Mouse (Mus musculus) heart, embryonic 10.5 days (tissue): ENCODE measurements around the gene Gucy2e. TPM values are rescaled to one million over a fixed set of nuclear protein-coding genes. Genes with fewer than 3 reads are reported as not detected.
A peak's percentile ranks its signal among the peaks of the same experiment; 100 is the strongest.

Experiments used
- DNase-seq: peaks from one replicate; pipeline ENCODE4 v3.0.0-alpha.2; 2017; ENCODE audit warnings: low spot score
- H3K27ac ChIP-seq: fragments of 300-500 bp; sonication (generic); 2 replicates; pipeline ENCODE4 v1.5.1; 2016; ENCODE audit warnings: mild to moderate bottlenecking
- H3K27me3 ChIP-seq: fragments of 300-500 bp; sonication (generic); 2 replicates; pipeline ENCODE4 v1.6.1; 2016; ENCODE audit warnings: mild to moderate bottlenecking; ENCODE audit not compliant: poor library complexity, insufficient read depth, severe bottlenecking
- H3K36me3 ChIP-seq: fragments of 300-500 bp; sonication (generic); 2 replicates; pipeline ENCODE4 v1.6.1; 2016; ENCODE audit warnings: mild to moderate bottlenecking, moderate library complexity
- H3K4me1 ChIP-seq: fragments of 300-500 bp; sonication (generic); 2 replicates; pipeline ENCODE4 v1.6.1; 2016; ENCODE audit warnings: mild to moderate bottlenecking
- H3K4me3 ChIP-seq: fragments of 300-500 bp; sonication (generic); 2 replicates; pipeline ENCODE4 v1.5.1; 2016; ENCODE audit warnings: mild to moderate bottlenecking, moderate library complexity
- H3K9me3 ChIP-seq: fragments of 300-500 bp; sonication (generic); 2 replicates; pipeline ENCODE4 v1.6.1; 2016; ENCODE audit warnings: mild to moderate bottlenecking, moderate library complexity
- WGBS: fragments of 180-500 bp; shearing (Covaris S2); methylation state at CpG from one replicate; pipeline ENCODE4 v1.1.7; 2016; 5-methylcytosine and 5-hydroxymethylcytosine counted together
- polyA plus RNA-seq: library from polyadenylated mRNA; unstranded; fragments of >200 nt; fragmentation: Nextera tagmentation; extraction: Ambion mirVana; gene quantifications from 2 replicates; pipeline ENCODE4 v1.2.1, GENCODE M21; 2016

The Gucy2e gene
- polyA plus RNA-seq, 1 experiment from 2014 or later = 0.24 TPM

DNA sequence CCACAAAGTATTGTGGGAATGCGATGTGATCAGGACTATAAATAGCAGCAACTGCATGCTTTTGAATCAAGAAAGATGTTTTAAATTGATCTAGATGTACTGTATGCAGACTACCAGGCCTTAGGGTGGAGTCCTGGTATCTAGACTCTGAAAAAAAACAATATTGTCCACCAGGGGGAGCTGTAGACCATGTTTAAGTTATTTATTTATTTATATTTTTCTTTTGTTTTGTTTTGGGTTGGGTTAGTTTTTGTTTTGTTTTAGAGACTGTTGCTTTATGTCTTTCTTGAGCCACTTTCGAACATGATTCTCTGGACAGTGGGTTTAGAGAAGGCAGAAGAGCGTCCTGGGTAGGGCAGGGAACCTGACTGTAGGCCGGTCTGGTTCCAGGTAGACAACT is 21.0 kb upstream of the Gucy2e start:
- DNase-seq = no peak
- 43% methylated on average over 4 of the region's 4 CpGs for WGBS

GRCm38 (mm10) chr11:69257072-69257471 is 20.2 kb upstream of the Gucy2e start:
- Histone ChIP-seq H3K9me3 (no peaks in the 10 kb centered on the region), H3K36me3 (no peaks in the 10 kb centered on the region), H3K27ac (no peak overlapping the region), H3K4me1 (peaks cover 8% of the 10 kb centered on the region), H3K27me3 (peaks cover 9% of the 10 kb centered on the region; the same call in 1 of the 2 replicates), H3K4me3 (no peak overlapping the region)
- DNase-seq = no peak
- 63% methylated on average over 2 of the region's 2 CpGs for WGBS

More for the DNA sequence above, 21.0 kb upstream of the Gucy2e start:
- H3K4me1 ChIP-seq = peaks cover 8% of the 10 kb centered on the region
- no peak overlapping the region for H3K27ac ChIP-seq
- H3K4me3 ChIP-seq = no peak overlapping the region
- H3K9me3 ChIP-seq = no peaks in the 10 kb centered on the region
- peaks cover 9% of the 10 kb centered on the region; the same call in 1 of the 2 replicates for H3K27me3 ChIP-seq
- H3K36me3 ChIP-seq = no peaks in the 10 kb centered on the region

GRCm38 (mm10) chr11:69254808-69255207 is 18.0 kb upstream of the Gucy2e start:
- Histone ChIP-seq H3K4me1 (peaks cover 8% of the 10 kb centered on the region), H3K27me3 (peaks cover 9% of the 10 kb centered on the region; the same call in 1 of the 2 replicates), H3K4me3 (no peak overlapping the region), H3K27ac (no peak overlapping the region), H3K9me3 (no peaks in the 10 kb centered on the region), H3K36me3 (no peaks in the 10 kb centered on the region)
- DNase-seq = no peak
- WGBS = 80% methylated on average over 5 of the region's 5 CpGs

- Histone ChIP-seq H3K4me1 (peaks cover 8% of the 10 kb centered on the region), H3K27ac (peak overlapping the region; percentile 75; the same call in 1 of the 2 replicates), H3K36me3 (no peaks in the 10 kb centered on the region), H3K4me3 (peak overlapping the region; percentile 38), H3K27me3 (peaks cover 9% of the 10 kb centered on the region; the same call in 1 of the 2 replicates), H3K9me3 (no peaks in the 10 kb centered on the region)
- DNase-seq = no peak
- WGBS = 20% methylated on average over 9 of the region's 9 CpGs
Measured at GRCm38 (mm10) chr11:69253131-69253530, 16.3 kb upstream of the Gucy2e start.

DNA sequence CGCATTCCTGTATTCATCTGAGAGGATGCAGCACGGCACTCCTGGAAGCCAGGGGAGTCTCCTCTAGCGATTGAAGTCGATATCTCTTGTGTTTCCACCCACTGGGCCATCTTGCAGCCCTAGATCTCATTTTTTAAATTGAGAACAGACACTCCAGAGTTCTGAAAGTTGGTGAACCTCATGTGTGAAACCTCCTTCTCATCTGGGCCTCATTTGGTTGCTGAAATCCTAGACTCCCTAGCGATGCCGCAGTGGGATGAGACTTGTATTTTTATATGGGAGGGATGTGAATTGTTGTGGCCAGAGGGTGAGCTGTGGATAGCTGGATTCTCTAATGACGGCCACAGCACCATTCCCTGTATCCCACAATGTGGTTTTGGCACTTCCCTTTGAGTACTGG is 15.1 kb upstream of the Gucy2e start:
- Histone ChIP-seq H3K36me3 (no peaks in the 10 kb centered on the region), H3K9me3 (no peaks in the 10 kb centered on the region), H3K27ac (no peak overlapping the region), H3K27me3 (peaks cover 12% of the 10 kb centered on the region), H3K4me1 (peaks cover 8% of the 10 kb centered on the region), H3K4me3 (no peak overlapping the region)
- 85% methylated on average over 7 of the region's 7 CpGs for whole genome bisulfite sequencing
- DNase-seq = no peak

DNA sequence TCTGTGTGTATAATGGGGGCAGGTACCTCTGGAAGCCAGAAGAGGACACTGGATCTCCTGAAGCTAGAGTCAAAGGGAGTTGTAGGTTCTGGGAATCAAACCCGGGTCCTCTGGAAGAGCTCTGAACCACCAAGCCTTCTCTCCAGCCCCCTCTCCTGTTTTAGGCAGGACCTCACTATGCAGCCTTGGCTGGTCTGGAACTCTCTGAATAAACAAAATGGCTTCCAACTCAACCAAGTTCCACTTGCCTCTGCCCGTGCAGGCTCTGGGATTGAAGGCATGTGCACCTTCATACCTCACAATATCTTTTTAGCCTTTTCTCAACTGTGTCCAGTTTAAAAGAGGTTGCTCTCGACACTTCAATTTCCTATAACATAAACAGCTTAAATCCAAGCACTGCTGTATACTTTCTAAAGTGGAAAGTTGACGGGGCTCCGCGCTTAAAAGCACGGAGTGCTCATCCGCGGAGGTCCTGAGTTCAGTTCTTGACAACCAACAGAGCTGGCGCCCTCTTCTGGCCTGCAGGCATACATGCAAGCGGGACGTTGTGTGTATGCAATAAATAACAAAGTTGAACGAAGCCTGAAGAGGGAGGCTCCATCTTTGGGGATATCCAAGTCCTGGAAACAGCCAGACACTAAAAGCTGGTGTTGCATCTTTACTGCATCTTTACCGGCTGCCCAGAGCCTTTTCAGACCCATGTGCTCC is 14.5 kb upstream of the Gucy2e start:
- peaks cover 8% of the 10 kb centered on the region for H3K27me3 ChIP-seq
- no peak overlapping the region for H3K27ac ChIP-seq
- 55% methylated on average over 14 of the region's 14 CpGs for WGBS
- H3K4me1 ChIP-seq = peaks cover 12% of the 10 kb centered on the region
- H3K4me3 ChIP-seq = no peak overlapping the region
- no peak for DNase-seq
- H3K36me3 ChIP-seq = no peaks in the 10 kb centered on the region
- no peaks in the 10 kb centered on the region for H3K9me3 ChIP-seq

- H3K36me3 ChIP-seq = no peaks in the 10 kb centered on the region
- no peak for DNase-seq
- H3K27me3 ChIP-seq = peaks cover 8% of the 10 kb centered on the region
- H3K4me1 ChIP-seq = peaks cover 23% of the 10 kb centered on the region
- no peaks in the 10 kb centered on the region for H3K9me3 ChIP-seq
- WGBS = 73% methylated on average over 5 of the region's 5 CpGs
- H3K27ac ChIP-seq = no peak overlapping the region
- H3K4me3 ChIP-seq = no peak overlapping the region
Measured at GRCm38 (mm10) chr11:69250106-69250505, 13.3 kb upstream of the Gucy2e start.

GRCm38 (mm10) chr11:69249131-69249530 is 12.3 kb upstream of the Gucy2e start:
- peaks cover 23% of the 10 kb centered on the region for H3K4me1 ChIP-seq
- H3K9me3 ChIP-seq = no peaks in the 10 kb centered on the region
- 85% methylated on average over 3 of the region's 3 CpGs for WGBS

GRCm38 (mm10) chr11:69245643-69246042 is 8.8 kb upstream of the Gucy2e start:
- Histone ChIP-seq H3K4me3 (no peak overlapping the region), H3K27ac (no peak overlapping the region; the same call in 1 of the 2 replicates), H3K9me3 (no peaks in the 10 kb centered on the region)

More at GRCm38 (mm10) chr11:69249131-69249530, 12.3 kb upstream of the Gucy2e start:
- H3K27me3 ChIP-seq = peaks cover 8% of the 10 kb centered on the region
- no peak overlapping the region for H3K4me3 ChIP-seq
- no peaks in the 10 kb centered on the region for H3K36me3 ChIP-seq
- DNase-seq = no peak
- no peak overlapping the region for H3K27ac ChIP-seq

GRCm38 (mm10) chr11:69244911-69245310 is 8.1 kb upstream of the Gucy2e start:
- WGBS = 16% methylated on average over 2 of the region's 2 CpGs
- Histone ChIP-seq H3K36me3 (no peaks in the 10 kb centered on the region), H3K4me3 (no peak overlapping the region), H3K27me3 (peaks cover 8% of the 10 kb centered on the region), H3K4me1 (peaks cover 15% of the 10 kb centered on the region), H3K9me3 (no peaks in the 10 kb centered on the region), H3K27ac (no peak overlapping the region)
- no peak for DNase-seq

More at GRCm38 (mm10) chr11:69245643-69246042, 8.8 kb upstream of the Gucy2e start:
- H3K4me1 ChIP-seq = peaks cover 15% of the 10 kb centered on the region
- H3K36me3 ChIP-seq = no peaks in the 10 kb centered on the region
- no peak for DNase-seq
- H3K27me3 ChIP-seq = peaks cover 8% of the 10 kb centered on the region
- 17% methylated on average over 2 of the region's 2 CpGs for WGBS

DNA sequence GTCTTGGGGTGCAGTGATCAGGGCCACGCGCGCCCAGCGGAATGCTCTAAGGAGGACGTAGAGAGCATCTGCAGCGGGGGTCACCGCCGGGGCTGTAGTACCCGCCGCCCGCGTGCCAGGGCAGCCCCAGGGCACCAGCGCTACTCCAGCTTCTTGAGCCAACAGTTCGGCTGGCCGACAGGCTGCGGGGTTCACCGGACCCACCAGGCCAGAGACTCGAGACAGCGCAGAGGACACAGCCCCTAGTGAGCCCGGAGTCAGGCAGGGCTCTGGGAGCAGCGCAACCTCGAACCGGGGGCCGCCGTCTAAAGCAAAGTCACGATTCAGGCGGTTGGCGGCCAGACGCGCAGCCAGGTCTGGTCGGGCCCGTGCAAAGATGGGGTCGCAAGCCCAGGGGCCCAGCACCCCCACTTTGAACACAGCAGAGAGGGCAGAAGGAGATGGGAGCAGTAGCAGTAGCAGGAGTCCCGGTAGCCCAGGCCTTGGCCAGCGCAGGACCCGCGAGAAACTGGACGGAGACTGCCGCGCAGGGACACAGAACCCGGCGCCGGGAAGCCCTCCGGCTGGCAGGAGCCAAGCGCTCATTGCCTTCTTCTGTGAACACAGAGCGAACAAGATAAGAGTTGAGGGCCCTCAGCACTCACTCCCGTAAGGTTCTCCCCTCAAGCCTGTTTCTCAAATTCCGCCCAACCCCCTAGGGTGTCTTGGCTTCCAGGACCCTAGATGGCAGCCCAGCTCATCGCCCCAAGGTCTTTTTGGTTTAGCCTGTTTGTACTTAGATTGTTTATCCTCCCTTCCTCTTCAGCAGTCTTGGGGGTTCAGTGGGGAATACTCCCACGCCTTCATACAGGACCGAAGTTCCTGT is 543 bp downstream of the Gucy2e start:
- H3K27ac ChIP-seq = peak overlapping the region; percentile 65
- H3K4me3 ChIP-seq = peak overlapping the region; percentile 62
- peaks cover 72% of the 10 kb centered on the region for H3K27me3 ChIP-seq
- no peak for DNase-seq
- no peaks in the 10 kb centered on the region for H3K36me3 ChIP-seq
- H3K9me3 ChIP-seq = no peaks in the 10 kb centered on the region
- WGBS = 2% methylated on average over 51 of the region's 51 CpGs
- peaks cover 28% of the 10 kb centered on the region for H3K4me1 ChIP-seq

- H3K4me1 ChIP-seq = peaks cover 28% of the 10 kb centered on the region
- H3K27me3 ChIP-seq = peaks cover 75% of the 10 kb centered on the region
- H3K4me3 ChIP-seq = peak overlapping the region; percentile 62
- peak; percentile 88 for DNase-seq
- WGBS = under 1% methylated on average over 33 of the region's 33 CpGs
- peak overlapping the region; percentile 65 for H3K27ac ChIP-seq
- no peaks in the 10 kb centered on the region for H3K9me3 ChIP-seq
- no peaks in the 10 kb centered on the region for H3K36me3 ChIP-seq
Measured at GRCm38 (mm10) chr11:69235285-69236060, 1.4 kb downstream of the Gucy2e start.
